Mouse (Mus musculus) forelimb bud, embryonic 11.5 days (tissue): Measurements from ENCODE around the gene Aldh16a1.
A peak's percentile ranks its signal among the peaks of the same experiment; 100 is the strongest.
"Not testable (repeated sequence)": the region's sequence is repeated elsewhere in the genome, so short reads cannot be mapped to it uniquely, and the experiment has no call there.

Experiments used
- DNase-seq: peaks from one replicate; pipeline ENCODE4 v3.0.0-alpha.2; 2012; ENCODE audit warnings: low read depth, low spot score

Aldh16a1 gene

GRCm38 (mm10) chr7:45117566-45117965 lies 36.8 kb downstream of the Aldh16a1 start:
- DNase-seq: no peak

- no peak for DNase-seq
These were observed 40.9 kb downstream of the Aldh16a1 start for GRCm38 (mm10) chr7:45113476-45113875.

GRCm38 (mm10) chr7:45112529-45112928 lies 41.9 kb downstream of the Aldh16a1 start:
- DNase-seq: no peak

- DNase-seq: no peak
These were observed 42.4 kb downstream of the Aldh16a1 start for GRCm38 (mm10) chr7:45111940-45112339.

- not testable (repeated sequence) for DNase-seq
These were observed 44.3 kb downstream of the Aldh16a1 start for GRCm38 (mm10) chr7:45110089-45110488.

GRCm38 (mm10) chr7:45107052-45107645 lies 47.2 kb downstream of the Aldh16a1 start:
- DNase-seq: no peak

- no peak for DNase-seq
These were observed 47.9 kb downstream of the Aldh16a1 start for GRCm38 (mm10) chr7:45106441-45106840.

- DNase-seq: no peak
These were observed 48.9 kb downstream of the Aldh16a1 start for GRCm38 (mm10) chr7:45105491-45105890.

- DNase-seq: no peak
These were observed 49.4 kb downstream of the Aldh16a1 start for GRCm38 (mm10) chr7:45104941-45105340.

- DNase-seq: no peak
These were observed 50.7 kb downstream of the Aldh16a1 start, which contains the start of gene Fcgrt for GRCm38 (mm10) chr7:45103652-45104180. Gene Fcgrt (minus strand): TSS chr7:45103851.

GRCm38 (mm10) chr7:45102940-45103585 lies 51.3 kb downstream of the Aldh16a1 start:
- DNase-seq: no peak

GRCm38 (mm10) chr7:45102441-45102840 lies 51.9 kb downstream of the Aldh16a1 start:
- no peak for DNase-seq

GRCm38 (mm10) chr7:45100046-45100445 lies 54.3 kb downstream of the Aldh16a1 start:
- DNase-seq: no peak

GRCm38 (mm10) chr7:45098541-45099240 lies 55.7 kb downstream of the Aldh16a1 start:
- DNase-seq: no peak

- no peak for DNase-seq
These were observed 56.9 kb downstream of the Aldh16a1 start for GRCm38 (mm10) chr7:45097479-45097878.

GRCm38 (mm10) chr7:45095965-45096364 lies 58.4 kb downstream of the Aldh16a1 start:
- DNase-seq: not testable (repeated sequence)

GRCm38 (mm10) chr7:45095367-45095766 lies 59.0 kb downstream of the Aldh16a1 start:
- DNase-seq: no peak

GRCm38 (mm10) chr7:45094121-45094520 lies 60.3 kb downstream of the Aldh16a1 start:
- DNase-seq: peak; percentile 70

GRCm38 (mm10) chr7:45093516-45093905 lies 60.9 kb downstream of the Aldh16a1 start:
- peak; percentile 49 for DNase-seq

- peak; percentile 64 for DNase-seq
These were observed 61.4 kb downstream of the Aldh16a1 start for GRCm38 (mm10) chr7:45092828-45093515.

GRCm38 (mm10) chr7:45092048-45092447 lies 62.3 kb downstream of the Aldh16a1 start, which contains the start of gene Rcn3:
Gene Rcn3 (minus strand): TSS chr7:45092221.
- DNase-seq: peak; percentile 98
